Mouse (Mus musculus) cortical plate, adult 2 months (tissue): Measurements from ENCODE around the gene Entpd3.

Source experiments
- CTCF ChIP-seq: fragments of 200-500 bp; IDR thresholded peaks from 2 replicates; pipeline ENCODE4 v1.5.1; 2011; ENCODE audit warnings: mild to moderate bottlenecking, control low read depth, low read length; ENCODE audit not compliant: insufficient read depth; ENCODE audit errors: extremely low read depth
- POLR2A ChIP-seq: fragments of 200-500 bp; IDR thresholded peaks from 2 replicates; pipeline ENCODE4 v1.6.1; 2011; ENCODE audit warnings: mild to moderate bottlenecking, low read length, control low read depth; ENCODE audit not compliant: insufficient read depth; ENCODE audit errors: extremely low read depth

DNA sequence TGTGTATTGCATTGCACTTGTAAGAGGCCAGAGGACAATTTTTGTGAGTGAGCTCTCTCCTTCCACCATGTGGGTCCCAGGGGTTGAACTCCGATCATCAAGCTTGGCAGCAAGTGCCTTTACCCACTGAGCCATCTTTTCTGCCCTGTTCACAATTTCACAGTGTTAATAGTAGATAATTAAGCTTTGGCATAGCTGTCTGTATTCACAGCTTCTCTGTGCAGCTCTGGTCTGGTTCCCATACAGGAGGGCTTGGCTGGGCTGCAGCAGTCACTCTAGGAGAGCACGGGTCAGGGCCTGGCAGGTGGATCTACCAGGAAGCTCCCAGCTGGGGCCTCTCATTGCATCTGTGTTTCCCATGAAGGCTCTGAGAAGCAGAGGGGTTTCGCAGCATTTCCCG is 55.7 kb downstream of the Entpd3 start:
- TF ChIP-seq CTCF (no peak), POLR2A (no peak)
